Mouse (Mus musculus) brain, embryonic 14.5 days (tissue): Measurements from ENCODE around the gene Zfp791. TPM values are rescaled to one million over a fixed set of nuclear protein-coding genes. Genes with fewer than 3 reads are reported as not detected.
A peak's percentile ranks its signal among the peaks of the same experiment; 100 is the strongest.

Experiments
- DNase-seq: peaks from one replicate; pipeline ENCODE4 v3.0.0-alpha.2; 2011; ENCODE audit warnings: low read depth
- CTCF ChIP-seq: fragments of 200-500 bp; IDR thresholded peaks from 2 replicates; pipeline ENCODE4 v1.5.1; 2012; ENCODE audit warnings: inconsistent platforms, mild to moderate bottlenecking, moderate library complexity, borderline replicate concordance; ENCODE audit not compliant: insufficient read depth, insufficient read length; ENCODE audit errors: extremely low read depth
- POLR2A ChIP-seq: fragments of 200-500 bp; IDR thresholded peaks from 2 replicates; pipeline ENCODE4 v1.6.1; 2012; ENCODE audit warnings: mild to moderate bottlenecking, inconsistent platforms, borderline replicate concordance; ENCODE audit not compliant: poor library complexity, insufficient read depth, insufficient read length, severe bottlenecking; ENCODE audit errors: extremely low read depth
- polyA plus RNA-seq: library from polyadenylated mRNA; depleted of rRNA; stranded (reverse); fragments of >200 nt; gene quantifications from 2 replicates; pipeline ENCODE4 v1.2.3, GENCODE M21; 2012

Gene Zfp791
- polyA plus RNA-seq, 1 experiment = 2.8 TPM

- no peak for TF ChIP-seq CTCF
- DNase-seq = no peak
Measured at GRCm38 (mm10) chr8:85081216-85081555, 41.7 kb downstream of the Zfp791 start, which contains the start of gene Wdr83. TSS of gene Wdr83 (minus strand) at chr8:85081306.

- TF ChIP-seq POLR2A (no peak), CTCF (no peak)
- DNase-seq = peak; percentile 93
Measured at GRCm38 (mm10) chr8:85080532-85081215, 42.2 kb downstream of the Zfp791 start, which contains the start of gene Wdr83os. TSS of gene Wdr83os (plus strand) at chr8:85080740.

GRCm38 (mm10) chr8:85080214-85080531, 42.7 kb downstream of the Zfp791 start:
- DNase-seq = no peak
- no peak for TF ChIP-seq CTCF
- TF ChIP-seq POLR2A = no peak

GRCm38 (mm10) chr8:85076993-85077392, 45.9 kb downstream of the Zfp791 start:
- TF ChIP-seq CTCF (peak; percentile 98), POLR2A (no peak)
- DNase-seq = peak; percentile 93

- TF ChIP-seq CTCF (peak; percentile 57; the same call in 1 of the 2 replicates), POLR2A (no peak)
- DNase-seq = no peak
Measured at GRCm38 (mm10) chr8:85076001-85076400, 46.9 kb downstream of the Zfp791 start.

- no peak for DNase-seq
- no peak for TF ChIP-seq POLR2A
- TF ChIP-seq CTCF = no peak
Measured at GRCm38 (mm10) chr8:85074617-85075016, 48.3 kb downstream of the Zfp791 start.

GRCm38 (mm10) chr8:85074167-85074566, 48.7 kb downstream of the Zfp791 start:
- TF ChIP-seq POLR2A (no peak), CTCF (no peak)
- DNase-seq = no peak

- no peak for DNase-seq
- TF ChIP-seq POLR2A (no peak), CTCF (no peak)
Measured at GRCm38 (mm10) chr8:85073041-85073612, 49.8 kb downstream of the Zfp791 start.

GRCm38 (mm10) chr8:85072364-85072929, 50.4 kb downstream of the Zfp791 start:
- no peak for DNase-seq
- TF ChIP-seq CTCF (no peak), POLR2A (no peak)

GRCm38 (mm10) chr8:85071514-85072281, 51.2 kb downstream of the Zfp791 start, which contains the start of gene Dhps:
TSS of gene Dhps (plus strand) at chr8:85071757.
- no peak for TF ChIP-seq CTCF
- peak; percentile 64 for TF ChIP-seq POLR2A
- peak; percentile 97 for DNase-seq

- no peak for TF ChIP-seq CTCF
- TF ChIP-seq POLR2A = no peak
- no peak for DNase-seq
Measured at GRCm38 (mm10) chr8:85071041-85071440, 51.9 kb downstream of the Zfp791 start.

GRCm38 (mm10) chr8:85067982-85068381, 54.9 kb downstream of the Zfp791 start, which contains the start of gene Gm5741:
TSS of gene Gm5741 (minus strand) at chr8:85067982.
- DNase-seq = no peak
- TF ChIP-seq POLR2A (no peak), CTCF (no peak)

- no peak for TF ChIP-seq POLR2A
- TF ChIP-seq CTCF = no peak
- no peak for DNase-seq
Measured at GRCm38 (mm10) chr8:85067155-85067554, 55.7 kb downstream of the Zfp791 start.
